Mouse (Mus musculus): ENCODE results near the gene Ddx11. TPM values are rescaled to one million over a fixed set of nuclear protein-coding genes. Genes with fewer than 3 reads are reported as not detected.

Ddx11 gene
- polyA plus RNA-seq, 1 experiment from 2014 or later = 6.9 TPM

Other genes starting within 250 kb of the Ddx11 start
- 58.0 and 62.9 TPM in 2 replicates for gene Ralbp1, start 237.7 kb upstream of the Ddx11 start, polyA plus RNA-seq (2015; fragmentation: Nextera tagmentation; extraction: Ambion mirVana)
- gene Twsg1, start 172.3 kb upstream of the Ddx11 start, polyA plus RNA-seq (2015; fragmentation: Nextera tagmentation; extraction: Ambion mirVana) = 51.2 and 55.5 TPM in 2 replicates
- gene Ankrd12, start 46.4 kb upstream of the Ddx11 start, polyA plus RNA-seq (2015; fragmentation: Nextera tagmentation; extraction: Ambion mirVana) = 154 TPM in 2 replicates
- gene Ndufv2, start 22.0 kb upstream of the Ddx11 start, polyA plus RNA-seq (2015; fragmentation: Nextera tagmentation; extraction: Ambion mirVana) = 375 and 385 TPM in 2 replicates
- 43.6 and 47.9 TPM in 2 replicates for gene Washc1, start 12.0 kb upstream of the Ddx11 start, polyA plus RNA-seq (2015; fragmentation: Nextera tagmentation; extraction: Ambion mirVana)